Mouse (Mus musculus) bone marrow macrophage, adult 2 months (primary cell): ENCODE results near the gene Psma5.

Experiments used
- CTCF ChIP-seq: IDR thresholded peaks from 2 replicates; pipeline ENCODE4 v1.5.1; 2012; ENCODE audit warnings: low read depth, mild to moderate bottlenecking, low read length, moderate library complexity
- POLR2A ChIP-seq: IDR thresholded peaks from 2 replicates; pipeline ENCODE4 v1.6.1; 2012; ENCODE audit warnings: mild to moderate bottlenecking, low read depth, low read length, borderline replicate concordance

- no peak for TF ChIP-seq CTCF
- no peak for TF ChIP-seq POLR2A
Observed at GRCm38 (mm10) chr3:108297603-108298553, 41.2 kb downstream of the Psma5 start.
